Mouse (Mus musculus): ENCODE measurements around the gene Zfp984. TPM values are rescaled to one million over a fixed set of nuclear protein-coding genes. Genes with fewer than 3 reads are reported as not detected.
"Not testable (repeated sequence)": the region's sequence is repeated elsewhere in the genome, so short reads cannot be mapped to it uniquely, and the experiment has no call there.

The Zfp984 gene
- polyA plus RNA-seq, 1 experiment from 2014 or later: 6.8 TPM

DNA sequence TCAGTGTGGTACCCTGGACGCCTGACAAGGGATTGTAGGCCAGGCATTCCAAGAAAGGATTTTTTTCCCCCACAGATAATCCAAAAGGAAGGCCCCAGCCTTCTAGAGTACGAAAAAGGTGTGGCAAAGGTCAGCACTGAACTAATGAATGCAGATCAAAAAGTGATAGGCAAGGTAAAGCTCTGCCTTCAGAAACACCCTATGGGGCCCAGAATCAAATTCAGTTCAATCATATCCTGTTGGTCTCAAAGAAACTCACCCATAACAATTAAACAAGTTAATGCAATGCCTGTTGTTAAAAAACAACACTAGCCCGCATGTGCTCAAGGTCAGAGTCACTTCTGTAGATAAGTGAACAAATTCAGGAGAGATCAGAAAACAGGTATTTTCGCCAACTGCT lies 14.8 kb upstream of the Zfp984 start:
- Histone ChIP-seq H3K9me3 (ENCODE audit: low read length) (peaks cover 20% of the 10 kb centered on the region; the same call in 1 of the 2 replicates), H3K27me3 (replicated peaks; ENCODE audit: insufficient read depth, low read length) (no peaks in the 10 kb centered on the region), H3K27ac (ENCODE audit: low read length) (no peak overlapping the region), H3K36me3 (ENCODE audit: insufficient read depth, low read length) (peaks cover 17% of the 10 kb centered on the region; the same call in 1 of the 2 replicates), H3K4me3 (ENCODE audit: low read depth, low read length) (no peak overlapping the region), H3K9ac (replicated peaks; ENCODE audit: low read depth) (no peak overlapping the region), H3K4me2 (replicated peaks; ENCODE audit: low read depth, low read length) (no peak overlapping the region), H3K4me1 (ENCODE audit: insufficient read depth, low read depth, low read length) (no peaks in the 10 kb centered on the region)
- ATAC-seq (no peak), DNase-seq (ENCODE audit: low spot score) (no peak)
- TF ChIP-seq CTCF (IDR thresholded peaks at IDR 0.05) (no peak), EP300 (IDR thresholded peaks at IDR 0.05) (no peak)
- 97% methylated on average over 4 of the region's 4 CpGs for WGBS

DNA sequence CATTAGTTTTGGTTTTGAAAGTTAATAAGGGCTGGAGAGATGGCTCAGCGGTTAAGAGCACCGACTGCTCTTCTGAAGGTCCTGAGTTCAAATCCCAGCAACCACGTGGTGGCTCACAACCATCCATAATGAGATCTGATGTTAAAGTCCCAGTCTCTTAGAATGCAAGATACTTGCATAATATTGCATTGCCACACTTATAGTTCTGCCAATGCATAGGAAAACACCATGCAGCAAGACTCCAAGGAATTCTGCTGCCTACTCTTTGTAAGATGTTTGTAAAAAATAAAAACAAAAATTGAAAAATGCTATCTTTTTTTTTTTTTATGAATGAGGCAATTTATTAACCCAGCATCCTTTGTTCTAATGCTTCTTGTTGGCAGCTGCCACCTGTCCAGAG lies 11.8 kb upstream of the Zfp984 start:
- H3K27me3 ChIP-seq (replicated peaks; ENCODE audit: insufficient read depth, low read length); H3K4me3 ChIP-seq (ENCODE audit: low read depth, low read length); H3K27ac ChIP-seq (ENCODE audit: low read length); H3K4me1 ChIP-seq (ENCODE audit: insufficient read depth, low read depth, low read length); ATAC-seq; H3K4me2 ChIP-seq (replicated peaks; ENCODE audit: low read depth, low read length); DNase-seq (ENCODE audit: low spot score); H3K9ac ChIP-seq (replicated peaks; ENCODE audit: low read depth): not testable (repeated sequence)
- WGBS: 82% methylated on average over 3 of the region's 3 CpGs
- Histone ChIP-seq H3K9me3 (ENCODE audit: low read length) (peaks cover 20% of the 10 kb centered on the region; the same call in 1 of the 2 replicates), H3K36me3 (ENCODE audit: insufficient read depth, low read length) (peaks cover 10% of the 10 kb centered on the region; the same call in 1 of the 2 replicates)

DNA sequence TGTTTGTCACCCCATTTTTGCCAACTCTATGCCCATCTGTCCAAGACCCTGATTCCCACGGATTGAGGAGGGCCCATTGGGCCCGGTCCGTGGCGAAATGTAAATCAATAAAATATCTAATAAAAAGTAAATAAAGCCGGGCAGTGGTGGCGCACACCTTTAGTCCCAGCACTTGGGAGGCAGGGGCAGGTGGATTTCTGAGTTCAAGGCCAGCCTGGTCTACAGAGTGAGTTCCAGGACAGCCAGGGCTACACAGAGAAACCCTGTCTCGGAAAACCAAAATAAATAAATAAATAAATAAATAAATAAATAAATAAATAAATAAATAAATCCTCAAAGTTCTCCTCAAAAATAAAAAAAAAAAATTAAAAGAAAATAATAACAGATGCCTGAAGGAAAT lies 10.1 kb upstream of the Zfp984 start:
- H3K27me3 ChIP-seq (replicated peaks; ENCODE audit: insufficient read depth, low read length); DNase-seq (ENCODE audit: low spot score); H3K27ac ChIP-seq (ENCODE audit: low read length); H3K9ac ChIP-seq (replicated peaks; ENCODE audit: low read depth); H3K36me3 ChIP-seq (ENCODE audit: insufficient read depth, low read length); H3K4me3 ChIP-seq (ENCODE audit: low read depth, low read length); H3K4me1 ChIP-seq (ENCODE audit: insufficient read depth, low read depth, low read length); ATAC-seq; H3K4me2 ChIP-seq (replicated peaks; ENCODE audit: low read depth, low read length): not testable (repeated sequence)
- 79% methylated on average over 7 of the region's 7 CpGs for WGBS
- H3K9me3 ChIP-seq (ENCODE audit: low read length): peaks cover 16% of the 10 kb centered on the region; the same call in 1 of the 2 replicates

DNA sequence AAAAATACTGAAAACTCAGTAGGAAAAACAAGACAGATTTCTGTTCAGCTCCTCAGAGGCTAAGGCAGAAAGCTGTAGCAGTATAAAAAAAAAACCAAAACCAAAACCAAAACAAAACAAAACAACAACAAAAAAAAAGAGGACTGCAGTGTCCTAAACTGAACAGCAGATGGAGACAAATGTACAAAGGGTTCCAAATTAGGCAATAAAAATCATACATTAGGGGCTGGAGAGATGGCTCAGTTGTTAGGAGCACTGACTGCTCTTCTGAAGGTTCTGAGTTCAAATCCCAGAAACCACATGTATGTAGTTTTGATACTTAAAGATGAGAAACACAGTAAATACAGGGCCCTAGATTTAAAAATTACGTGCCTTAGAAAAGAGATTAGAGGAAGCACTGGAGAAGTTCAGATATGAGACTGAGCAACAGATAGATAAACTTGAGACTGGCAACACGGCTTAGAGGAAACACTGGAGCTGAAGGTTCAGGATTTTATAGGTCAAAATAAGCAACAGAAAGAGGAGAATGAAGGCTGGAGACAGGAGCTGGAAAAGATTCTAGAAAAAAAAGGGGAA lies 5.1 kb upstream of the Zfp984 start:
- ATAC-seq (no peak), DNase-seq (ENCODE audit: low spot score) (peak; percentile 50)
- H3K9ac ChIP-seq (replicated peaks; ENCODE audit: low read depth): no peak overlapping the region
- no peak overlapping the region for H3K4me3 ChIP-seq (ENCODE audit: low read depth, low read length)
- no peak overlapping the region for H3K4me2 ChIP-seq (replicated peaks; ENCODE audit: low read depth, low read length)
- no peaks in the 10 kb centered on the region for H3K27me3 ChIP-seq (replicated peaks; ENCODE audit: insufficient read depth, low read length)
- WGBS: 71% methylated on average over 2 of the region's 2 CpGs
- H3K9me3 ChIP-seq (ENCODE audit: low read length): no peaks in the 10 kb centered on the region
- H3K36me3 ChIP-seq (ENCODE audit: insufficient read depth, low read length): no peaks in the 10 kb centered on the region
- H3K4me1 ChIP-seq (ENCODE audit: insufficient read depth, low read depth, low read length): no peaks in the 10 kb centered on the region
- no peak overlapping the region for H3K27ac ChIP-seq (ENCODE audit: low read length)
- TF ChIP-seq CTCF (IDR thresholded peaks at IDR 0.05) (peak; percentile 58), EP300 (IDR thresholded peaks at IDR 0.05) (no peak)

DNA sequence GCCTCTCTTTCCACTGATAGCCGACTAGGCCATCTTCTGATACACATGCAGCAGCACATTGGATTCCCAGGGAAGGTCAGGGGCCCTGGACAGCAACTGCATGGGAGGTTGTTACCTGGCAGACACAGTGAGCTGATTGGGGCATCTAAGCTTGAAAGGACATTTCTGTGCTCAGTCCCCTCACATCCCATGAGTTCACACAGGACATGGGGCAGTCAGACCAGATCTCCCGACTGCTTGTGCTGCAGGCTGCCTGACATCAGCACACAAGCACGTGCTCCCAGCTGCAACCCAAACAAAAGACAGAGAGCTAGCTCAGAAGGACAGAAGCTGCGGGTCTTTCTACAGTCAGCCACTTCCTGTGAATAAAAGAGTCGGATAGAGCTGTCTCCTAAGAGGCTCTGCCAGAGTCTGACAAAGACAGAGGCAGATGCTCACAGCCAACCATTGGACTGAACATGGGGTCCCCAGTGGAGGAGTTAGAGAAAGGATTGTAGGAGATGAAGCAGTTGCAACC lies 3.7 kb upstream of the Zfp984 start:
- no peak overlapping the region for H3K4me3 ChIP-seq (ENCODE audit: low read depth, low read length)
- H3K9me3 ChIP-seq (ENCODE audit: low read length): no peaks in the 10 kb centered on the region
- TF ChIP-seq CTCF (IDR thresholded peaks at IDR 0.05) (no peak), EP300 (IDR thresholded peaks at IDR 0.05) (no peak)
- no peak overlapping the region for H3K4me2 ChIP-seq (replicated peaks; ENCODE audit: low read depth, low read length)
- no peak overlapping the region for H3K9ac ChIP-seq (replicated peaks; ENCODE audit: low read depth)
- ATAC-seq: no peak
- H3K27ac ChIP-seq (ENCODE audit: low read length): no peak overlapping the region
- WGBS: 42% methylated on average over 5 of the region's 5 CpGs
- DNase-seq (ENCODE audit: low spot score): no peak
- H3K27me3 ChIP-seq (replicated peaks; ENCODE audit: insufficient read depth, low read length): no peaks in the 10 kb centered on the region
- no peaks in the 10 kb centered on the region for H3K36me3 ChIP-seq (ENCODE audit: insufficient read depth, low read length)
- no peaks in the 10 kb centered on the region for H3K4me1 ChIP-seq (ENCODE audit: insufficient read depth, low read depth, low read length)

DNA sequence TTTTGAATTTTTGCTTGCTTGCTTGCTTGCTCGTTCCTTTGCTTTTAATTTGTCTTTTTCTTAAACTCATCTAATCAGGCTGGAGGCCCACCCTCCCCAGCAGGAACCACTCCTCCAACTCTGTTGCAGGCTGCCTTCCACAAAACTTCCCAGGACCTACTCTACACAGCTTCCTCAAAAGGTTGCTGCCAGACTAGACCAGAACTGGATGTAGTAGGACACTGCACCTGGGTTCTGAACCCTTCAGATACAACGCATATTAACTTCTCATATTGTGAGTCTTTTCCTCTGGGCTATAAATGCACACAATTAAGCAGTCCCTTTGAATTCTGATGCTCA lies 347 bp upstream of the Zfp984 start:
- not testable (repeated sequence) for H3K4me1 ChIP-seq (ENCODE audit: insufficient read depth, low read depth, low read length); H3K36me3 ChIP-seq (ENCODE audit: insufficient read depth, low read length); DNase-seq (ENCODE audit: low spot score); H3K9ac ChIP-seq (replicated peaks; ENCODE audit: low read depth); ATAC-seq; H3K9me3 ChIP-seq (ENCODE audit: low read length); H3K27ac ChIP-seq (ENCODE audit: low read length); H3K27me3 ChIP-seq (replicated peaks; ENCODE audit: insufficient read depth, low read length)
- peak overlapping the region; percentile 49; the same call in 1 of the 2 replicates for H3K4me3 ChIP-seq (ENCODE audit: low read depth, low read length)
- WGBS: 49% methylated on average over 2 of the region's 2 CpGs
- H3K4me2 ChIP-seq (replicated peaks; ENCODE audit: low read depth, low read length): peak overlapping the region; percentile 58; the same call in 1 of the 2 replicates

DNA sequence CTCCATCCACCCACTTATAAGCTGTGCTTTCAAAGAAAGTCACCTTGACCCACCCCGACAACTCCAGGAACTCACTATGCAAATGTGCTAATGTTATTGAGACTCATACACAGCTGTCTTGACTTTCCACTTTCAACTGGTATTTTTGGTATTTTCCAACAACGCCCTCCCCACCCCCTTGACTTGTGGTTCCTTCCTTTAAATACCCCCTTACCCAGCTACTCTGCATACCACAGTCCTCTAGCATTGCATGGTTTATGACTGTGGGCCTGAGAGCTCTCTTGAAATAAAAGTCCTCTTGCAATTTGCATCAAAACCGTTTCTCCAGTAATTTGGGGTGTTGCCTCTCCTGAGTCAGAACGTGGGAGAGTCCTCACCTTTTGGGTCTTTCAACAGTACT lies 1.1 kb downstream of the Zfp984 start:
- WGBS: 58% methylated on average over 4 of the region's 4 CpGs
- H3K4me2 ChIP-seq (replicated peaks; ENCODE audit: low read depth, low read length): peak overlapping the region; percentile 58; the same call in 1 of the 2 replicates
- not testable (repeated sequence) for H3K9ac ChIP-seq (replicated peaks; ENCODE audit: low read depth); H3K9me3 ChIP-seq (ENCODE audit: low read length); H3K36me3 ChIP-seq (ENCODE audit: insufficient read depth, low read length); H3K27me3 ChIP-seq (replicated peaks; ENCODE audit: insufficient read depth, low read length); H3K4me3 ChIP-seq (ENCODE audit: low read depth, low read length); H3K4me1 ChIP-seq (ENCODE audit: insufficient read depth, low read depth, low read length); H3K27ac ChIP-seq (ENCODE audit: low read length)
- TF ChIP-seq EP300 (IDR thresholded peaks at IDR 0.05): peak; percentile 82
- peak; percentile 33 for DNase-seq (ENCODE audit: low spot score)
- peak; percentile 89 for ATAC-seq

DNA sequence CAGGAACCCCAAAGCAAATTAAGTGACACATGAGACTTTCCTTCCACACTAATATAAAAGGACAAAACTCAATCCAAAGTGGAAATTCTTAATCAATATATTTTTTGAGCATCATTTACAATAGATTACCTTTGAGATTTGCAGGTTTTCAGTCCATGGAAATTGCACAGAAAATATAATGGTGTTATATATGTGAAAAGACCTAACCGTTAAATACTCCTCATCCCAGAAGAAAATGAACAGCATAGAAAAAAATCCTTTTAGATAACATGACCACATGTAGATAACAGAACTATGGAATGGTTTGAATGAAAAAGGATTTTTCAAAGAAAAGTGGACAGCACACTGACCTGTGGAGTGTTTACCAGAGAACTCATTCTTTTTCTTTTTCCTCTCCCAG lies 14.3 kb downstream of the Zfp984 start:
- not testable (repeated sequence) for H3K9me3 ChIP-seq (ENCODE audit: low read length); H3K9ac ChIP-seq (replicated peaks; ENCODE audit: low read depth); H3K27ac ChIP-seq (ENCODE audit: low read length); H3K4me1 ChIP-seq (ENCODE audit: insufficient read depth, low read depth, low read length); H3K27me3 ChIP-seq (replicated peaks; ENCODE audit: insufficient read depth, low read length); ATAC-seq; H3K4me3 ChIP-seq (ENCODE audit: low read depth, low read length); H3K4me2 ChIP-seq (replicated peaks; ENCODE audit: low read depth, low read length); DNase-seq (ENCODE audit: low spot score); H3K36me3 ChIP-seq (ENCODE audit: insufficient read depth, low read length)
- WGBS: 89% methylated on average over 1 of the region's 1 CpGs

DNA sequence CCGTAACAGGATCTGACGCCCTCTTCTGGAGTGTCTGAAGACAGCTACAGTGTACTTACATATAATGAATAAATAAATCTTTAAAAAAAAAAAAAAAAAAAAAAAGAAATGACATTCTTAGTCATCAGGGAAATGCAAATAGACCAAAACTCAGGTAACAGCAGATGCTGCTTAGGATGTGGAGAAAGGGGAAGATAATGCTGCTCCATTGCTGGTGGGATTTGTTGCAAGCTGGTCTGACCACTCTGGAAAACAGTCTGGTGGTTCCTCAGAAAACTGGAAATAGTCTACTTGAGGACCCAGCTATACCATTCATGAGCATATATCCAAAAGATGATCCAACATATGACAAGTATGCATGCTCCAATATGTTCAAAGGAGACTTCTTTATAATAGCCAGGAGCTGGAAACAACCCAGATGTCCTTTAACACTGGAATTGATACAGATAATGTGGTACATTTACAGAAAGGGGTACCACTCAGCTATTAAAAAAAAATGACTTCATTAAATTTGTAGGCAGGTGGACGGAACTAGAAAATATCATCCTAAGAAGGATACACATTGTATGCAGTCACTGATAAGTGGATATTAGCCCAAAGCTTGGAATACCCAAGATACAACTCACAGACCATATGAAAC lies 15.4 kb downstream of the Zfp984 start:
- ATAC-seq; H3K36me3 ChIP-seq (ENCODE audit: insufficient read depth, low read length); H3K4me1 ChIP-seq (ENCODE audit: insufficient read depth, low read depth, low read length); H3K9ac ChIP-seq (replicated peaks; ENCODE audit: low read depth); H3K4me3 ChIP-seq (ENCODE audit: low read depth, low read length); H3K27me3 ChIP-seq (replicated peaks; ENCODE audit: insufficient read depth, low read length); DNase-seq (ENCODE audit: low spot score); H3K9me3 ChIP-seq (ENCODE audit: low read length); H3K27ac ChIP-seq (ENCODE audit: low read length); H3K4me2 ChIP-seq (replicated peaks; ENCODE audit: low read depth, low read length): not testable (repeated sequence)
- 84% methylated on average over 1 of the region's 3 CpGs for WGBS
